Mouse (Mus musculus) lung, postnatal 14 days (tissue): ENCODE results near the gene Pbx2.

Experiments used
- DNase-seq: peaks from one replicate; pipeline ENCODE4 v3.0.0; 2021

Gene Pbx2

DNA sequence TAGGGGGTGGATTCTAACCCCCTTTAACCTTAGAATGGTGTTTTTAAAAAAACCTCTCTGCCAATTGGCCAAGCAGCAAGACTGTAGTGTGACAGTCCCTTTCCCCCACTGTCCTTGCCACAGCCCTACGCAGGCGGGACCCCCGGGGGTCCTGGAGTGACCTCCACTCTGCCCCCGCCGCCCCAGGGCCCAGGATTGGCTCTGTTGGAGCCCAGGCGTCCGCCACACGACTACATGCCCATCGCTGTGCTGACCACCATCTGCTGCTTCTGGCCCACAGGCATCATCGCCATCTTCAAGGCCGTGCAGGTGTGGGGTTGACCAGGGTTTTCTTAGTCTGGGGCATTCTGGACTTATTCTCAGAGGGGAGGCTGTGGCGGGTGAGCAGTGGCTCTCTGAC lies 40.6 kb downstream of the Pbx2 start:
- no peak for DNase-seq

DNA sequence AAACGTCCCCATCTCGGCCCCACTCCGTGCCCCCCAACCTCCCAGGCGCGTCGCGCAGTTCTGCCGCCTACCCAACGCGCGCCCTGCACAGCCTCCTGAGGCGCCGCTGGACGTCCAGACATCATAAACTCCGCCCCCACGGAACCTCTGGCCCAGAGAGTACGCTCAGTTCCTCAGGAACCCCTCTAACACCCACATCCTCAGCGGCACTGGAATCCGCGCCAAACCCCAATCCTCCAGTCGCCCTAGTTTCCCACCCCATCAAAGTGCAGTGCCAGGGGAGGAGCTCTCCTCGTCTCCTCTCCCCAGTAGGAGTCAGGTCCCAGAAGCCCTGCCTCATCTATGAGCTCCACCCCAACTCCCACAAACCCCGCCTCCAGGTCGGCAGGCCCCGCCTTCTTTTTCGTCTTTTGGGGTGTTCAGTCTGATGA lies 41.2 kb downstream of the Pbx2 start:
- DNase-seq, result peak; percentile 81

DNA sequence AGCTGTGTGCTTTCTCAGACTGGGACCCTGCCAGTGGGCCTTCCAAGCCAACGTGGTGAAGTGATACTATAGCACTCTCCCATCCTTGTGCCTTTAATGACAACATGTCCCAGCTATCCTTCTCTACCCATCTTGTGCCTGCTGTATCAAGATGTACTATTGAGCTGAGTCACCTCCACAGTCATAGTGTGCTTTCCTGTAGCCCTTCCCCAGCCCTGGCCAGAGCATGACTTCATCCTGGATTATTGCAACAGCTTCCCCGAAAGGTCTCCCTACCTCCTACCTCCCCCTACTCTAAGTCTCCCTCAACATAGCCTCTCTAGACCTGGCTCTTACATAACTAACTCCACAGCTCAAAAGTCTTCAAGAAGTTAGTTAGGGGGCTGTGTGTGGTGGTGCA lies 44.6 kb downstream of the Pbx2 start:
- no peak for DNase-seq

DNA sequence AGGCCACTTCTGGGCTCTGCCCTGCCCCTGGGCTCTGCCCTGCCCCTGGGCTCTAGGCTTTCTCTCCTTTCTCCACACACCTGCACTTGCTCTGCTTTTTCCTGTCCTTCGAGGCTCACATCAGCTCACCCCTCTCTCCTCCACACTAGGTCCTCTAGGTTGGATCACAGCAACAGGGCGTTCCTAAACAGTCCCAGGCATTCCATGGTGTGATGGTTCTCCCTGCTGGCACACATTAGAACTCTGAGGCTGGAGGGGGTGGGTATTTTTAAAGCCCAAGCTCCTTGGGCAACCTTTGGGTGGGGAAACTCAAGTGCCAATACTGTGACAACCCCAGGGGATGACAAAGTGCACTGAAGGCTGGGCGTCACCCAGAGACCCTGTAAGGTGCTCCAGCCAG lies 46.4 kb downstream of the Pbx2 start:
- no peak for DNase-seq

DNA sequence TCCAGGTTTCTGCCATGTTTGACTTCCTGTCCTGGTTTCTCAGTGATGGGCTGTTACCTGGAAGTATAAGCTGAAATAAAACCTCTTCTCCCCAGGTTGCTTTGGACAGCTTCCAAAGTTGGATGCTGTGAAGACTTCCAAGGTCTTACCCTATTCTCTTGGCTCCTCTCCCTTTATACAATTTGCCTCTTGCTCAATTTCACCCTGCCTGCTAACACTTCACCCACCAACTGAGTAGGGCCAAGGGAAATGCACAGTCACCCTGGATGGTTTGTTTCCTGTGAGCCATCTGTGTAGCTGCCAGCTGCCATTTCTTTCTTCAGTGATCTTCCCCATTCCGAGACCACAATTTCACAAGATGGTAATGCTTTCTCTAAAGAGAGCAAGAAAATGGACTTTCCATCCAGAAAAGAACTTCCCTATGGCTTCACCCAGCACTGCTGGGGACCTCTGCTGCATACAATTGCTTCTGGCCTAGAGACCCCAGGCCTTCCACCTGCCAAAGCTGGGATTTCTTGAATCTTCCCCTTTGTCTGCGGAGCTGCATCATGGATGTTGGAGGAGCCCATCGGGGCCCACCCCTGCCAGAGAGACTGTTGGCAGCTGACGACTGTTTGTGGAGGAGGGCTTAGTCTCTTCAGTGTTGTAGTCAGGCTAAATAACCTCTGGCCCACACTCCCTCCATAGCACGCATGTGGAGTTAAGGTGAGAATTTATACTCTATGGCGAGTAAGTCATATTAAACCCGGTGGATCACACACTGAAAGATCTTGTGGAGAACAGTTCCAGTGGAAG lies 48.6 kb downstream of the Pbx2 start:
- DNase-seq, result no peak

DNA sequence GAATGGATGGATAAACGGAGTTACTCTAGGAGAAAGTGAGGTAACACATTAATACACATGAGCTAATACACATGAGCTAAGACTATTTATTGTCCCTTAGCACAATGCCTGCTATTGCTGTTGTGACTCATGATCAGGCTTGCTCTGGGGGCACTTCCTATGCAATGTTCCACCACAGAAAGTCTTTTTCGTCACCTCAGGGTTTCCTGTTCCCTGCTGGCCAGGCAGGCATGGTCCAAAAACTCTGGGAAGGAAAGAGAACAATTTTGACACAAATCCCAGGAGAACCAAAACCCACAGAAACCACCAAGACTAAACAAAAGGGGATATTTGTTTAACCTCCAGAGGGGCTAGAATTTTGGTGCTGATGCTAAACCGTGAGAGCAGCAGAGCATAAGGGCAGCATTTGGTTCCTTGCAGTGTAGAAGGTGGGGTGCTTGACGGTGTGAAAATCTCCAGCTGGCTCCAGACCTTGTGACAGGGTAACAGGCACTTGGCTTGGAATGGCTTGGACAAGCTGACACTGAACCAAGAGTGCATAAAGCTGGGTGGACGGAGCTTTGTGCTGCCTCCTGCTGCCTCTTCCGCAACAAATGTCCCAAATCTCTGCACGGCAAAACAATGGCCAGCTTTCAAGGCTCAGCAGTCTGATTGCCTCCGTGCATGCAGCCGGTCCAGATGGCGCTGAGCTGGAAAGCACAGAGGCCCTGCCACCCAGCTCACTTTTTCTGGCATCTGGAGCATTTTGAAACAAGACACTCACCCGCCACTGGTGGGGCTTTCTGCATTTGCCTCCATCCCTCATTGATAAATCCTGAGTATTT lies 49.9 kb downstream of the Pbx2 start:
- DNase-seq, result no peak

DNA sequence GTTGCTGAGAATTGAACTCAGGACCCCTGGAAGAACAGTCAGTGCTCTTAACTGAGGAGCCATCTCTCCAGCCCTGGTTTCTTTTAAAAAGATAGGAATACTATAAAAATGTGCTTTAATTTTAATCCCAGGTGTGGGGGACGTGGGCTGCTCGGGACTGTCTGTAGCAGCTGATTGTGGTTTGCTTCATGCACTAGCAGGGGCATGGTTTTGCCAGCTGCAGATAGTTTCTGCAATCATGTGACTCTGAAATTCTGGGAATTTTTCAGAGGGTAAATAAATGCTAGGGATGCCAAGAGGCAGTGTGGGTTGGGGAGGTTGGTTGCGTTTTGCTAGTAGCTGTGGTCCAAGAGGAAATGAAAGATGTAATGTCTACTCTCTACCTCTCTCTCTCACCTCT lies 50.9 kb downstream of the Pbx2 start:
- DNase-seq, result no peak

DNA sequence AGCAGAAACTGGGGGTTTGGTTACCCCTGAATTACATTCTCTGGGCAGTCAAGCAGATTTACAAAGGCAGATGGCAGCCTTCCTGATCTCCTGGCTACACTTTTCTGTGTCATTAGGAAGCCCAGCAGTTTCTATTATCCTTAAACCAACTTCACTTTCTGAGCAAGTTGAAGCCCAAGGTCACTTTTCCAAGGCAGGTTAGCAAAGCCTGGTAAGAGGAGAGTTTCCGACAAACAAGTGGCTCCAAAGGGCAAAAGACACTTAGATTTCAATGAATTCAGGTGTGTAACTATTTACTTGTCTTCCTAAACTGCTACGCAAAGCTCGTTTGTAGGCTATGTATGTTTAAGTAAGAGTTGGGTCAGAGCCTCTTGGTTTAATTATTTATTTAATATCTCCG lies 52.3 kb downstream of the Pbx2 start:
- no peak for DNase-seq

DNA sequence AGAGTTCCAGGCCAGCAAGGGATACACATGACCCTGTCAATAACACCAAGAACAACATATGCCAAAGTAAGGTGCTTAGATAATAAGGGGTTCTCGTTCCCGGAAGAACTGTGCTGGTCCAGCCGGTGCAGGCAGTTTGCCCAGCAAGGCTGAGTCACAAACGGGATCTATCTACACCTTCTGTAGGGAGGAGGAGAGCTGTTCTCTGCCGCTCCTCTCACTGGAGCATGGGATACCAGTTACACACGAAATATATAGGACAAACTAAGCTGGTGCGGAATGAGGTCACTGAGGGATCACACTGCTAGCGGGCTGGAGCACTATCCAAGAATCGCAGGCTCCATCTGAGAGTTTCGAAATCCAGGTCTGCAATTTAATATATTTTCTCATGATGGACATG lies 52.9 kb downstream of the Pbx2 start:
- no peak for DNase-seq

DNA sequence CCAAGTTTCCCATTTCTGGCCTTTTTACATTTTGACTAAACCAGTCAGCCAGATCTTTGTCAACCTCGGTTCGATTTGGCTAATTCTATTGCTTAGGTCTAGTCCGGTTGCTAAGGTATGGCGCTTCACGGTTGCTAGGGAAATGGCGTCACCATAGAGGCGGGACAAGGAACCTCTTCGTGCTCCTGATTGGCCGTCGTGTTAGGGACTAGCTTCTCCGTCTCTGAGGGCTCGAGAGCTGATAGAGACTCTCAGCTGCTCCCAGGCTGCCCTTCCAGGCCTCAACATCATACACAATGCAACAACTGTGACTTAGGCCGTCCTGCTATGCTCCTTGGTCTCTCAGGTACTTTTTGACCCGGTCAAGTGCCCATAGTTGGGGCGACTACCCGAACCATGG lies 53.5 kb downstream of the Pbx2 start, which contains the start of gene Fkbpl:
Gene Fkbpl, plus strand, starts transcription at position 157 of the 400 bp plus-strand sequence.
- peak; percentile 98 for DNase-seq

DNA sequence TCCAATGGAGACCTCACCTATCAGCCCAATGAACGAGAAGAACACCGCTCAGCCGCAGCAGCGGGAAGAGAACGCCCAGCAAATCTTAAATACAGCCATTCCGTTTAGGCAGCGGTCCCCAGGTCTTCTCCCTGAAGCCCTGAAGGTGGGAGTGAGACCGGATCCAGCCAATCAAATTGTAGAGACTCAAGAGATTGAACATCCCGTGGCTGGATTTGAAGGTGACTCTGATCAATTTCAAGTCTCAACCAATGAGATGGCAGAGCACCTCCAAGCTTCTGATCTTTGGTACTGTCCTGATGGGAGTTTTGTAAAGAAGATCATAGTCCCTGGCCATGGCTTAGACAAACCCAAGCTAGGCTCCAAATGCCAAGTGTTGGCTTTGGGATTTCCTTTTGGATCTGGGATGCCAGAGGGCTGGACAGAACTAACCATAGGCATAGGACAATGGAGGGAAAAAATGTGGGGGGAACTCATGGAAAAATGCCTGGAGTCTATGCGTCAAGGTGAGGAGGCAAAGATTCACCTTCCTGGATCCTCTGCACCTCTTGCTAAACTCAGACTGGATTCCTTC lies 54.3 kb downstream of the Pbx2 start:
- no peak for DNase-seq

DNA sequence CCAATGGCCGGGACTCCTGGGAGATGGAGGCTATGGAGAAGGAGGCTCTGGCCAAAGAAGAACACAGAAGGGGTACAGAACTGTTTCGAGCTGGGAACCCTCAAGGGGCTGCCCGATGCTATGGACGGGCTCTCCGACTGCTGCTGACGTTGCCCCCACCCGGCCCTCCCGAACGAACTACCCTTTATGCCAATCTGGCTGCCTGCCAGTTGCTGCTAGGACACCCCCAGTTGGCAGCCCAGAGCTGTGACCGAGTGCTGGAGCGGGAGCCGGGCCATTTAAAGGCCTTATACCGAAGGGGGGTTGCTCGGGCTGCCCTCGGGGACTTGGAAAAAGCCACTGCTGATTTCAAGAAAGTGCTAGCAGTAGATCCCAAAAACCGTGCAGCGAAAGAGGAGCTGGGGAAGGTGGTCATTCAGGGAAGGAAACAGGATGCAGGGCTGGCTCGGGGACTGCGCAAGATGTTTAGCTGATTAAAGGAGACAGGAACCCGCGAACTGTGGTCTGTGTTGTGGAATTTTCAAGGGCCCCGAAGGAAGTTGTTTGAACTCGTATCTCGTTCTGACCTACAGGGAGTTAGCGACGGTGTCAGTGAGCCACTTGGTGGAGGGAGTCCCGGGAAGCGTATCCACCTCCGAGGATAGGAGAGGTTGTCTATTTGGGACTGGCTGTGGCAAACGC lies 54.9 kb downstream of the Pbx2 start:
- no peak for DNase-seq
